Mouse (Mus musculus): ENCODE data around the gene Bak1.

DNA sequence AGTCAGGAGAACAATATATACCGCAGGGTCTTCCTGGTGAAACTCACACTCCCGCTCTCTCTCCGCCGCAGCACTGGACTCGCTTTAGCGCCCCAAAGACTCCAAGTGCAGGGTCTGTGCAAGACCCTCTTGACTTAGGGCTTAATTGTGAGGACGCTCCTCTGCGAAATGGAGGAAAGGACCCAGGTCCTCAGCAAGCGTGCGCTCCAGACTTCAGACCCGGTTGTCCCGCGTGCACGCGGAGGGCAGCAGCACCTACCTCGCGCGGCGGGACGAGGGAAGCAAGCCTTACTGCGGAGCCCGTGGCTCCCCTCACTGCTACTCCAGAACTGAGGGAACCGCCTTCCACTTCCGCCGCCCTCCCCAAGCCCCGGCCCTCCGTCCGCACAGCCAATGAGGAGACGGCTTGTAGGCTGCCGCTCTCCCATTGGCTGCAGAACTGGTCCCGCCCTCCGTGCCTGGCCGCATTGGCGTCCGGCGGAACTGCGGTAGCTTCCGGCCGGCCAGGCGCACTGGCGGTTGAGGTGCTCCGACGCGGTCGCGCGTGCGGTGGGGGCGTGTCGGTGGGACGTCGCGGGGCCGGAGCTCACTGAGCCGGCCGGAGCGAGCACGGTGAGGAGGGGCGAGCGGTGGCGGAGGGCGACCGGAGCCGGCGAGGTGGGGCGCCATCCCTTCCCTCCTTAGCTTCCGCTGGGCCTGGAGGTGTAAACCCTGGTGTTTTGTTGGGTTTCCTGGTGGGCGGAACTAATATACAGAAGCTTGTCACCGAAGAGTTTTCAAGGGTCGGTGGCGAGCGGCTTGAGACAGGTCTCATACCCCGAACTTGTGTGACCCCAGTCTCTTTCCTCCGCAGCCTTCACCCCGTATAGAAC, 55.9 kb downstream of the Bak1 start, which contains the start of gene Zbtb9:
- peak; percentile 99 for TF ChIP-seq POLR2A (IDR thresholded peaks at IDR 0.05; ENCODE audit: borderline replicate concordance, control insufficient read depth, low read depth, low read length)
- TF ChIP-seq CTCF (IDR thresholded peaks at IDR 0.05; ENCODE audit: control insufficient read depth, insufficient read depth, low read length) = no peak
